Mouse (Mus musculus) heart, embryonic 12.5 days (tissue): ENCODE data around the gene Cd22. TPM values are rescaled to one million over a fixed set of nuclear protein-coding genes. Genes with fewer than 3 reads are reported as not detected.
"Not testable (repeated sequence)": the region's sequence is repeated elsewhere in the genome, so short reads cannot be mapped to it uniquely, and the experiment has no call there.

Source experiments
- ATAC-seq: fragments of 200-750 bp; cut with Nextera tagmentation; 2 replicates; pipeline ENCODE4 v1.8.0; 2017; ENCODE audit warnings: moderate TSS enrichment, moderate library complexity; ENCODE audit not compliant: insufficient number of reproducible peaks, low FRiP score
- H3K27ac ChIP-seq: fragments of 300-500 bp; sonication (generic); 2 replicates; pipeline ENCODE4 v1.5.1; 2016; ENCODE audit warnings: mild to moderate bottlenecking, moderate library complexity; ENCODE audit not compliant: poor library complexity, severe bottlenecking
- H3K27me3 ChIP-seq: fragments of 300-500 bp; sonication (generic); replicated peaks from 2 replicates; pipeline ENCODE4 v1.6.1; 2016; ENCODE audit warnings: mild to moderate bottlenecking, moderate library complexity
- H3K36me3 ChIP-seq: fragments of 300-500 bp; sonication (generic); 2 replicates; pipeline ENCODE4 v1.6.1; 2016; ENCODE audit warnings: mild to moderate bottlenecking, moderate library complexity
- H3K4me1 ChIP-seq: fragments of 300-500 bp; sonication (generic); replicated peaks from 2 replicates; pipeline ENCODE4 v1.6.1; 2016; ENCODE audit warnings: mild to moderate bottlenecking
- H3K4me2 ChIP-seq: fragments of 300-500 bp; sonication (generic); 2 replicates; pipeline ENCODE4 v1.6.1; 2016; ENCODE audit warnings: mild to moderate bottlenecking, moderate library complexity
- H3K4me3 ChIP-seq: fragments of 300-500 bp; sonication (generic); 2 replicates; pipeline ENCODE4 v1.5.1; 2016; ENCODE audit warnings: mild to moderate bottlenecking
- H3K9ac ChIP-seq: fragments of 300-500 bp; sonication (generic); 2 replicates; pipeline ENCODE4 v1.6.1; 2016; ENCODE audit warnings: mild to moderate bottlenecking, moderate library complexity
- H3K9me3 ChIP-seq: fragments of 300-500 bp; sonication (generic); replicated peaks from 2 replicates; pipeline ENCODE4 v1.6.1; 2016; ENCODE audit warnings: mild to moderate bottlenecking, moderate library complexity
- WGBS: fragments of 180-500 bp; shearing (Covaris S2); methylation state at CpG from one replicate; pipeline ENCODE4 v1.1.7; 2016; 5-methylcytosine and 5-hydroxymethylcytosine counted together
- polyA plus RNA-seq: library from polyadenylated mRNA; unstranded; fragments of >200 nt; fragmentation: Nextera tagmentation; extraction: Ambion mirVana; gene quantifications from 2 replicates; pipeline ENCODE4 v1.2.1, GENCODE M21; 2016

Gene Cd22
- polyA plus RNA-seq, 1 experiment from 2014 or later, result not detected

GRCm38 (mm10) chr7:30842092-30842491 is 38.0 kb downstream of the Cd22 start:
- no peak overlapping the region for H3K9ac ChIP-seq
- no peaks in the 10 kb centered on the region for H3K36me3 ChIP-seq
- WGBS, result 78% methylated on average over 5 of the region's 5 CpGs
- no peak overlapping the region for H3K4me3 ChIP-seq
- no peak for ATAC-seq
- no peak overlapping the region for H3K4me2 ChIP-seq
- 0 out of 2 replicates have a peak, but pooled peaks cover 6% of the 10 kb centered on the region for H3K27me3 ChIP-seq
- H3K4me1 ChIP-seq, result peaks cover 14% of the 10 kb centered on the region
- no peaks in the 10 kb centered on the region for H3K9me3 ChIP-seq
- no peak overlapping the region for H3K27ac ChIP-seq

- no peaks in the 10 kb centered on the region for H3K9me3 ChIP-seq
- H3K4me3 ChIP-seq, result no peak overlapping the region
- H3K4me1 ChIP-seq, result peaks cover 14% of the 10 kb centered on the region
- H3K27ac ChIP-seq, result no peak overlapping the region
- H3K4me2 ChIP-seq, result no peak overlapping the region
- no peak for ATAC-seq
- 73% methylated on average over 4 of the region's 4 CpGs for WGBS
- no peak overlapping the region for H3K9ac ChIP-seq
- no peaks in the 10 kb centered on the region for H3K36me3 ChIP-seq
- 0 out of 2 replicates have a peak, but pooled peaks cover 6% of the 10 kb centered on the region for H3K27me3 ChIP-seq
These were observed 38.8 kb downstream of the Cd22 start for GRCm38 (mm10) chr7:30841379-30841778.

- Histone ChIP-seq H3K4me2 (no peak overlapping the region), H3K4me1 (peaks cover 14% of the 10 kb centered on the region), H3K27ac (no peak overlapping the region), H3K27me3 (0 out of 2 replicates have a peak, but pooled peaks cover 6% of the 10 kb centered on the region), H3K9ac (no peak overlapping the region), H3K4me3 (no peak overlapping the region), H3K36me3 (no peaks in the 10 kb centered on the region), H3K9me3 (no peaks in the 10 kb centered on the region)
- 62% methylated on average over 3 of the region's 3 CpGs for WGBS
- no peak for ATAC-seq
These were observed 39.8 kb downstream of the Cd22 start for GRCm38 (mm10) chr7:30840306-30840705.

- Histone ChIP-seq H3K9me3 (no peaks in the 10 kb centered on the region), H3K4me1 (peaks cover 16% of the 10 kb centered on the region), H3K4me2 (no peak overlapping the region), H3K36me3 (no peaks in the 10 kb centered on the region), H3K4me3 (no peak overlapping the region), H3K27ac (no peak overlapping the region), H3K9ac (no peak overlapping the region), H3K27me3 (0 out of 2 replicates have a peak, but pooled peaks cover 6% of the 10 kb centered on the region)
- ATAC-seq, result no peak
These were observed 42.9 kb downstream of the Cd22 start for GRCm38 (mm10) chr7:30837277-30837676.

GRCm38 (mm10) chr7:30832684-30833083 is 47.5 kb downstream of the Cd22 start:
- H3K9me3 ChIP-seq, H3K27me3 ChIP-seq, H3K4me3 ChIP-seq, H3K4me1 ChIP-seq, H3K9ac ChIP-seq, H3K27ac ChIP-seq, H3K36me3 ChIP-seq, ATAC-seq: not testable (repeated sequence)
- peak overlapping the region; percentile 57 for H3K4me2 ChIP-seq
- 32% methylated on average over 10 of the region's 11 CpGs for WGBS

- H3K4me3 ChIP-seq, result no peak overlapping the region
- no peaks in the 10 kb centered on the region for H3K27me3 ChIP-seq
- H3K9me3 ChIP-seq, result 0 out of 2 replicates have a peak, but pooled peaks cover 3% of the 10 kb centered on the region
- H3K9ac ChIP-seq, result no peak overlapping the region
- H3K4me2 ChIP-seq, result peak overlapping the region; percentile 57
- ATAC-seq, result no peak
- H3K36me3 ChIP-seq, result no peaks in the 10 kb centered on the region
- H3K27ac ChIP-seq, result no peak overlapping the region
- peaks cover 5% of the 10 kb centered on the region for H3K4me1 ChIP-seq
- 66% methylated on average over 17 of the region's 17 CpGs for WGBS
These were observed 47.9 kb downstream of the Cd22 start for GRCm38 (mm10) chr7:30832261-30832660.

GRCm38 (mm10) chr7:30829428-30829827 is 50.7 kb downstream of the Cd22 start:
- H3K4me1 ChIP-seq, result peaks cover 5% of the 10 kb centered on the region
- H3K36me3 ChIP-seq, result no peaks in the 10 kb centered on the region
- ATAC-seq, result no peak
- no peak overlapping the region for H3K27ac ChIP-seq
- H3K4me3 ChIP-seq, result no peak overlapping the region
- 0 out of 2 replicates have a peak, but pooled peaks cover 5% of the 10 kb centered on the region for H3K9me3 ChIP-seq
- no peaks in the 10 kb centered on the region for H3K27me3 ChIP-seq
- H3K4me2 ChIP-seq, result no peak overlapping the region
- H3K9ac ChIP-seq, result no peak overlapping the region
- 68% methylated on average over 3 of the region's 3 CpGs for WGBS

GRCm38 (mm10) chr7:30828871-30829270 is 51.3 kb downstream of the Cd22 start:
- H3K27me3 ChIP-seq, H3K9me3 ChIP-seq, H3K9ac ChIP-seq, H3K4me1 ChIP-seq, H3K4me3 ChIP-seq, H3K36me3 ChIP-seq, ATAC-seq, H3K27ac ChIP-seq, H3K4me2 ChIP-seq: not testable (repeated sequence)

GRCm38 (mm10) chr7:30826660-30827059 is 53.5 kb downstream of the Cd22 start:
- H3K4me1 ChIP-seq, result no peaks in the 10 kb centered on the region
- no peak for ATAC-seq
- H3K36me3 ChIP-seq, result no peaks in the 10 kb centered on the region
- 88% methylated on average over 10 of the region's 10 CpGs for WGBS
- H3K9me3 ChIP-seq, result 0 out of 2 replicates have a peak, but pooled peaks cover 5% of the 10 kb centered on the region
- no peak overlapping the region for H3K4me2 ChIP-seq
- no peaks in the 10 kb centered on the region for H3K27me3 ChIP-seq
- no peak overlapping the region for H3K4me3 ChIP-seq
- H3K9ac ChIP-seq, result no peak overlapping the region
- no peak overlapping the region for H3K27ac ChIP-seq

- ATAC-seq, result no peak
- no peak overlapping the region for H3K27ac ChIP-seq
- H3K36me3 ChIP-seq, result no peaks in the 10 kb centered on the region
- no peak overlapping the region for H3K4me3 ChIP-seq
- peaks cover 6% of the 10 kb centered on the region; the same call in 1 of the 2 replicates for H3K27me3 ChIP-seq
- no peaks in the 10 kb centered on the region for H3K4me1 ChIP-seq
- no peak overlapping the region for H3K4me2 ChIP-seq
- H3K9me3 ChIP-seq, result 0 out of 2 replicates have a peak, but pooled peaks cover 5% of the 10 kb centered on the region
- 94% methylated on average over 3 of the region's 3 CpGs for WGBS
- no peak overlapping the region for H3K9ac ChIP-seq
These were observed 55.8 kb downstream of the Cd22 start for GRCm38 (mm10) chr7:30824306-30824705.

GRCm38 (mm10) chr7:30823675-30824074 is 56.5 kb downstream of the Cd22 start, which contains the start of gene Ffar2:
TSS of gene Ffar2 (minus strand) at chr7:30823775.
- H3K4me1 ChIP-seq, result no peaks in the 10 kb centered on the region
- ATAC-seq, result no peak
- H3K36me3 ChIP-seq, result no peaks in the 10 kb centered on the region
- peaks cover 6% of the 10 kb centered on the region; the same call in 1 of the 2 replicates for H3K27me3 ChIP-seq
- no peak within 1 kb of the TSS for H3K9ac ChIP-seq
- WGBS, result 86% methylated on average over 18 of the region's 18 CpGs
- no peak within 1 kb of the TSS for H3K27ac ChIP-seq
- 0 out of 2 replicates have a peak, but pooled peaks cover 5% of the 10 kb centered on the region for H3K9me3 ChIP-seq
- H3K4me2 ChIP-seq, result no peak within 1 kb of the TSS
- H3K4me3 ChIP-seq, result no peak within 1 kb of the TSS

GRCm38 (mm10) chr7:30821532-30821931 is 58.6 kb downstream of the Cd22 start:
- H3K4me1 ChIP-seq, result no peaks in the 10 kb centered on the region
- ATAC-seq, result no peak
- no peak overlapping the region for H3K4me2 ChIP-seq
- H3K36me3 ChIP-seq, result no peaks in the 10 kb centered on the region
- H3K27me3 ChIP-seq, result peaks cover 6% of the 10 kb centered on the region; the same call in 1 of the 2 replicates
- no peak overlapping the region for H3K4me3 ChIP-seq
- no peaks in the 10 kb centered on the region for H3K9me3 ChIP-seq
- no peak overlapping the region for H3K9ac ChIP-seq
- WGBS, result 67% methylated on average over 5 of the region's 5 CpGs
- H3K27ac ChIP-seq, result no peak overlapping the region
